Mouse (Mus musculus) left cerebral cortex, adult 18-20 months (tissue): ENCODE measurements around the gene Tnfrsf9. TPM values are rescaled to one million over a fixed set of nuclear protein-coding genes. Genes with fewer than 3 reads are reported as not detected.
A peak's percentile ranks its signal among the peaks of the same experiment; 100 is the strongest.
"Not testable (repeated sequence)": the region's sequence is repeated elsewhere in the genome, so short reads cannot be mapped to it uniquely, and the experiment has no call there.

ENCODE experiments used
- DNase-seq, 2 experiments: peaks; one replicate each; pipeline ENCODE4 v3.0.0; 2021 to 2022; ENCODE audit warnings: low spot score in 2 of 2, mixed read lengths in 1 of 2
- long read RNA-seq, 2 experiments: library from polyadenylated mRNA; stranded (forward); transcript quantifications; one replicate each; pipeline ENCODE4 v2.0.0; 2021
- total RNA-seq, 2 experiments: library from RNA; stranded (reverse); gene quantifications; 2 replicates each; pipeline ENCODE4 v1.2.3; 2021

Gene Tnfrsf9
- total RNA-seq = under 1 TPM; 0.35 to 0.94 TPM
- long read RNA-seq, experiment 1, partial matches to known transcripts = 0 of 3 reads
- long read RNA-seq, experiment 1, other reads (novel, unspliced or antisense) = 3 of 3 reads
- long read RNA-seq, experiment 2 = 0 reads

DNA sequence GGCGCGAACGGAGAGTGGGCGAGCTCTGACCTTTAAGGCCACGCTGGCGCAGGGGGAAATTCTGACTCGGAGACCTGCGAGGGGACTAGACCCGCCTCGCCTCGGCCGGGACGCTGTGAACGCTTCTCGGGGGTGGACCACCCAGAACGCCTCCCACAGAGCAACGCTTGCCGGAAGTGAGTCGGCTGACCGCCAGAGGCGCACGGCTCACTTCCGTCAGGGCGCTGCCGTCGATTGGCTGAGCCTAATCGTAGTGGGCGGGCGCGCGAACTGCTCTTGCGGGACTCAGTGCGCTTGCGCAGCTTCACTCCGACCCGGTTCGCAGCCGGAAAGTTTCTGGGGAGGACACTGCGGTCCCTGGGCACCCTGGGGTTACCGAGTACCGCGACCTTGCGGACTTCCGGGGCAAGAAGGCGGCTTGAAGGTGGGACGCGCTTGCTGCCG lies at the start of gene Tnfrsf9, which contains the start of gene Park7:
Tnfrsf9 (plus strand) TSS at position 273 of the 444 bp plus-strand sequence.
Park7 (minus strand) TSS at position 148 of the 444 bp plus-strand sequence.
- DNase-seq = peak; percentile 95 to 97

DNA sequence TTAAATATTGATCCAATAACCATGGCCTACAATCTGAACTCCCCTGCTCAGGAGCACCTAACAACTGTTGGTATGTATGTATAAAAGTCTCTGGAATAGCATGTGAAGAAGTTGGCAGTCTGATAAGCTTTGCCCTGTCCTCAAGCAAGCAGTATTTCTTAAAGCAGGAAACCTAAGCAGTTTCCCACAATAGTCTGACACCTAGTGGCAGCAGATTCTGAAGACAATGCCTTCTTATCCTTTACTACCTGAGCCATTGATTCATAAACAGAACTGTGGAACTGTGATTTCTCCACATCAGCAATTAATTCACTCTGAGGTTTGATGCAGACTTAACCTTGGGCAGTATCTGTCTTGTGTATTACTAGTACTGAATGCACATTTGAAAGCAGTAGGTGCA lies 49.0 kb upstream of the Tnfrsf9 start:
- DNase-seq = no peak

DNA sequence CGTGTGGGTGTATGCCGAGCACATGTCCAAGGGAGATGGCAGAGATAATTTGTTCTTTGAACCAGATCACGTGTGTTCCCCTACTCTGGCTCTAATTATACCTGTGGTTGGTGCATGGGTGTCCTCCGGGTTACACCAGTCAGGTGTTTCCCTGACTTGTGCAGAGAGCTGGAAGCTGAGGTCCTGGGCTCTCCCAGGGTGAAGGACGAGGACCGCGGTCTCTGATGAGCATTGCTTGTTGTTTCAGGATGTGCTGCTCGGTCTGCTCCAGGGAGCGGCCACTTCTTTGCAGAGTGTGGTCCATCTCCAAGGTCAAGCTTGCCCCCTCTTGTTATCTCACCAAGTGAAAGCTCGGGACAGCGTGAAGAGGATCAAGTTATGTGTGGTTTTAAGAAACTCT lies 48.3 kb upstream of the Tnfrsf9 start:
- no peak for DNase-seq

DNA sequence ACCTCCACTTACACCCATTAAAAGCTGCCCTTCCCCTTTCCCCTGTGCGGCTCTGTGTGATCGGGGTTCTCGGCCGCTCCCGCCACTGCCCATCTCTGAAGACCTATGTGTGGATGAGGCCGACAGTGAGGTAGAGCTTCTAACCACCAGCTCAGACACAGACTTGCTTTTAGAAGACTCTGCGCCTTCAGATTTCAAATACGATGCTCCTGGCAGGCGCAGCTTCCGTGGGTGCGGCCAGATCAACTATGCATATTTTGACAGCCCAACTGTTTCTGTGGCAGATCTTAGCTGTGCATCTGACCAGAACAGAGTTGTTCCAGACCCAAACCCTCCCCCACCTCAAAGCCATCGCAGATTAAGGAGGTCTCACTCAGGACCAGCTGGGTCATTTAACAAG lies 47.9 kb upstream of the Tnfrsf9 start:
- DNase-seq = peak in 1 of 2 experiments; percentile 45

- DNase-seq = no peak
These were observed 46.2 kb upstream of the Tnfrsf9 start for GRCm38 (mm10) chr4:150868161-150868560.

GRCm38 (mm10) chr4:150868859-150869258 lies 45.5 kb upstream of the Tnfrsf9 start:
- DNase-seq = no peak

GRCm38 (mm10) chr4:150869276-150870197 lies 44.8 kb upstream of the Tnfrsf9 start:
- DNase-seq = no peak

GRCm38 (mm10) chr4:150870963-150871391 lies 43.4 kb upstream of the Tnfrsf9 start:
- DNase-seq = no peak

DNA sequence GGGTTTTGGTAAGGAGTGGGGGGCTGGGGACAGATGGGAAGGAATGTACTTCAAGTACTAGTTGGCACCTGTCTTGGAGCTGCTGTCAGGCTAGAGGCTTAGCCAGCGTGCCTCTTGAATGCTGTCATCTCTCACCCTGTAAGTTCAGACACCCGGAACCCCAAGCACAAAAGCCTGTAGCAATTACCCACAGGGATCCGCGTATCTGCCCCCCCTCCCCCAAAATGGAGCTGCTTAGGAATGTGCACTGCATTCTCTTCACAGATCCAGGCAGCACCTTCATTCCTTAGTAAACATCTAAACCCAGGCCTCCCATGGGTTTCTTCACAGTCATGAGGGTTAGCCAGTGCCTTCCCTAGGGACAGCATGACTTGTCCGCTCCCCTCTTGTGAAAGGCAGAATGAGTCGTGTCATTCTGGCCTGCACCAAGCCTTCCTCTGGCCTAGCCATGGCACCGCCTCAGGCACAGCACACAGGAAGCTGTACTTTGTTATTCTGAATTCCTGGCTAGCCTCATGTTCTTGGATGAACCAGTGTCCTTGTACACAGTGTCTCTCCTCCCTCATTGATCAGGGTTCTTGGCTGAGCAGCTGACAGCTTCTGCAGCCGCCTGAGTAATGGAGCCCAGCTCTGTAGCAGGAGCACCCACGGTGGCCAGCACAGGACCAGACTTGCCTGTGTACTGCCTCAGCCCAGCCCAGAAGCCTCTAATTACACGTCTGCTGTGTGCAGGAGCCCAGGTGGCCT lies 42.8 kb upstream of the Tnfrsf9 start:
- DNase-seq = peak in 1 of 2 experiments; percentile 17

GRCm38 (mm10) chr4:150872139-150872651 lies 42.2 kb upstream of the Tnfrsf9 start:
- peak; percentile 34 to 40 for DNase-seq

DNA sequence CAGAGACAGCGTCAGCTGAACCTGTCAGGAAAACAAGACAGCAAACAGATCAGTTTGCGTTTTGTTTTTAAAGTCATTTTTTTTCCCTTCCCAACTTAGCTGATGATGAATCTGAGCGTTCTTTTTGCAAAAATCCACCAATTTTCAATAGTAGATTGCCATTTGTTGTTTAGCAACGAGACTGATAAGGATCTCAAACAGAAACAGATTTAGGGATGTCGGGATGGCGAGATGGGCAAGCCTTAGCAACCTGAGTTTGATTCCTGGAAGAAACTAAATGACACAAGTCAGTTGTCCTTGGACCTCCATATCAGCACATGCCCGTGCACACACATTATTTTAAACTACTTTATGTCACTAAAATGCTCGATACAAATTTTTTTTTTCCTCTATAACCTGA lies 41.7 kb upstream of the Tnfrsf9 start:
- DNase-seq = no peak

- not testable (repeated sequence) for DNase-seq
These were observed 39.9 kb upstream of the Tnfrsf9 start for GRCm38 (mm10) chr4:150874416-150874815.

DNA sequence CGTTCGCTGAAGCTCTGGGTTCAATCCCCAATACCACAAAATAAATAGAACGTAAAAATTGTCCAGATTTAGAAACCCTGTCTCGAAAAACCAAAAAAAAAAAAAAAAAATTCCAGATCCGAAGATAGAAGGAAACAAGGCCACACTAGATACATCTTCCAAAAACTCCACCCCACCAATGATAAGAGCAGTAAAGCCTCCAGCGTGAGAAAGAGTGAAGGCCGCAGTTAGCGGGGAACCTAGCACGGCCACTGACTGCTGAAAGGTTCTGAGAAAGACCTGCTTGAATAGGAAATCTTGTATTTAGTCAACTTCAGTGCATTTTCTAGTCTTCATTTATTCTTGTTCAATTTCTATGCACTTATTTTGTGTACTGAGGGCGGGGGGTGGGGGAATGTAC lies 39.0 kb upstream of the Tnfrsf9 start:
- DNase-seq = no peak

DNA sequence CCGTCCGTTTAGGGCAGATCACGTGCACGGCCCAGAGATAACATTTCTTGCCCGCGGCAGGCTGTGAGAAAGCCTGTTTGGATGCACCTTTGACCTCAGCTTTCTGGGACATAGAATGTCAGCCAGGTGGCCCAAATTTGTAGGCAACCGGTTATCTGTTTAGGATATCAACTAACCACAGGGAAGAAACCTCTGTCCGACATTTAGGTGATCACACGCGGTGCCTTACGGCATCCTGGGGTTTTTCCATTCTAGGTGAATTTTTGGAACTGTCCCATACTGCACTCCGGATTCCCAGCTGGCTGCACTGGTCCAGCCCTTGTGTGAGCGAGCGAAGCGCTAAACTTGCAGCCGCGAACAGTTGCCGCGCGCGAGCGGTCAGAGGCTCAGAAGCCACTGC lies 34.7 kb upstream of the Tnfrsf9 start:
- DNase-seq = no peak

DNA sequence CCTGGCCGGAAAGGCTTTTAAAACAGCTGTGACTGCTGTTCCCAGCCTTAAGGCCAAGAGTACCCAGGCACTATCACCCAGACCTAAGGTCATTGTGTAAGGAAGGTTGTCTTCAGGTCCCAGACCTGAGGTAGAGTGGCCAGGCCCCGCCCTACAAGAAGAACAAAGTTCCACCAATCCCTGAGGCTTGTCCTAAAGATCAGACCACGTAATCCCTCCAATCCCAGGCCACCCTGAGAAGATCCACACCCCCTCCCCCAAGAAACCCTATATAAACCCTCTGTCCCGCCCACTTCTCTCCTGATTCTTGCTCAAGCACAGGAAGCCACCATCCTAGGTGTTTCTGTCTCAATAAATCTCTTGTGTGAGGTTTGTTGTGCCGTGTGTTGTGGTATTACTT lies 34.0 kb upstream of the Tnfrsf9 start:
- DNase-seq = no peak

DNA sequence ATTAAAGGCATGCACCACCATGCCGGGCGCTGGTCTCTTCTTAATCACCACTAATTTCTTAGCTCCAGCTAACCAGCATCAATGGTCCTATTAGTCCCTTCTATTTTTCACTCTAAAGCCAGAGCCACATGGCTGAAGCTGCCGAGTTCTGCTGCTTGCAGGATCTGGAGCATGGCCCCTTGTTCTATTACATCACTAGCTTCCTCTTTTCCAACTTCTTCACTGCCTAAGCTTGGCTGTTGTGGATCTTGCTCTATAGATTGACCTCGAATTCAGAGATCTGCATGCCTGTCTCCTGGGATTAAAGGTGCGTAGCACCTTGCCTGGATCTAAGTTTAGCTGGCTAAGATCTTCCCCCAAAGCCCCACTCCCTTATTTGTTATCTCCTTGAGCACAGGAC lies 31.7 kb upstream of the Tnfrsf9 start:
- DNase-seq = no peak

DNA sequence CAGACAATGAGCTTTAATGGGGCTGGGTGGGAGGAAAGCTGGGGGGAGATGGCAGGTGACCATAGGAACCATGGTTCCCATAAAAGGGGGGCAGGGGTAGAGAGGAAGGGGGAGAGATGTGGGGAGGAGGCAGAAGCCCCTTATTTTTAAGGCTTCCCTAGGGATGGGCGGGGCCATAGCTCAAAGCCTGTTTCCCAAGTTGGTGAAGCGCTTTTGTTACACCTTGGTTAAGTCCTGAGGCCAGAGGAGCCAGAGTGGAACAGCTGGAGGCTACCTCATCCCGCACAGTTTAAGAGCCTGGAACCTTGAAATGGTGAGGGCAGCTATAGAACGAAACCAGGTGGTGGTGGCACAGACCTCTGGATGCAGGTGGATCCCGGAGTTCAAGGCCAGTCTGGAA lies 26.5 kb upstream of the Tnfrsf9 start:
- DNase-seq = no peak

DNA sequence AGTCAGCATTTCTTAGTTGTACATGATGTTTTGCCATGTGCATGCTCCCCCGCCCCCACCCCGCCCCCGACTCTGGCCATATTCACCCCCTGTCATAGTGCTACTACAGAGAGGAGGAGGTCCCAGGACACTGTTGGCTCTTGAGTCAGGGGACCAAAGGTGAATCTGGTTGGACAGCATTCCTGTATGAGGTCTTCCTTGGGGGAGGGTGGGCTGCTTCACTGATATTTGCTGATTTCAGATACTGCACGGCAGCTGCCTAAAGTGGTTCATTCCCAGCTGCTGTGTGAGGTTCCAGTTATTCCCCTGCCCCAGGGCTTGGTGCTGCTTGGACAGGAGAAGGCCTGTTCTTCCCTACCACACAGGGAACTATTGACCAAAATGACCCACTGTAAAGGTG lies 25.9 kb upstream of the Tnfrsf9 start:
- no peak for DNase-seq

- DNase-seq = no peak
These were observed 24.9 kb upstream of the Tnfrsf9 start for GRCm38 (mm10) chr4:150889273-150889954.

DNA sequence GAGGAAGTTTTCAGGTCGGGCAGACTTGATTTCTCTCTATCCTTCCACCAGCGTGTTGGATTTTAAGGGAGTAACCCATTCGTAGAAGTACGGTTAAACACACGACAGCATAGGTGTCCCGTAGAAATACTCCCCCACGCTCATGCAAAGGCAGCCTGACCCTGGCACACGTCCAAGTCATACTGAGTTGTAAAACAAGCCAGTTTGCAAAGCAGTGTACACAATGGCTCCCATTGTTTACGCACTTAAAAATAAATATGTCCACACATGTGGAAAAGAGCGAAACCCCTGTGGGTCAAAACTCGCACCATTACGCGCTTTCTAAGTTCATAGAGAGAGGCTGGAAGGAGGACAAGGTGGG lies 24.4 kb upstream of the Tnfrsf9 start:
- DNase-seq = no peak

DNA sequence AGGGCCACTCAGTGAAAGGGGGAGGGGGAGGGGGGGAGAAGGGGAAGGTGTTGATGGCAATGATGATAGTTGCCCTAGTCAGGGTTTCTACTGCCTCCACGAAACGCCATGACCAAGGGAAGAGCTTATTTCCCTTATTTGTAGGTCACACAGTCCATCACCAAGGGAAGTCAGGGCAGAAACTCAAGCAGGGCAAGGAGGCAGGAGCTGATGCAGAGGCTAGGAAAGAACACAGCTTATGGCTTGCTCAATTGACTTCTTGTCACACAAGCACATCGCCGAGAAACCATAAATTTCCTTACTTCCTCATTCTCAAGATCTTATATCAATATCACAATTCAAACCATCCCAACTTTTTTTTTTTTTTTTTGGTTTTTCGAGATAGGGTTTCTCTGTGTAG lies 23.1 kb upstream of the Tnfrsf9 start:
- no peak for DNase-seq
